13 mouse cellular contexts compared by ENCODE assay signal in genomic region chr4:105531651-105532425, GRCm38 (mm10).
DNase-seq lines count a peak whose midpoint lies in the region; ATAC-seq lines count a peak whose summit lies in the region.
"Had no signal": no experiment of that assay in that cellular context is flagged by ENCODE, and none has a peak within 500 bp of the region (broad histone marks: within the 10 kb centered on the region; RNA-seq: fewer than 3 reads in every experiment).

No protein-coding gene starts in this region.

- peak; percentile 89 for ATAC-seq in midbrain, embryonic 13.5 days
- peak; percentile 87 for ATAC-seq in hindbrain, embryonic 12.5 days (ENCODE audit: low FRiP score)
- ATAC-seq in midbrain, embryonic 15.5 days (replicated peaks) = peak; percentile 54
- ATAC-seq: liver, postnatal 0 days had no signal

- 65% methylated on average over 16 of the region's 16 CpGs for WGBS in midbrain, embryonic 13.5 days
- 83% methylated on average over 16 of the region's 16 CpGs for WGBS in midbrain, embryonic 10.5 days
- 55% methylated on average over 16 of the region's 16 CpGs for WGBS in hindbrain, embryonic 12.5 days
- 52% methylated on average over 16 of the region's 16 CpGs for WGBS in midbrain, embryonic 15.5 days

- H3K9me3 ChIP-seq in midbrain, embryonic 13.5 days = no peaks in the 10 kb centered on the region
- H3K9me3 ChIP-seq in midbrain, embryonic 10.5 days (replicated peaks) = no peaks in the 10 kb centered on the region
- H3K9me3 ChIP-seq in hindbrain, embryonic 12.5 days (replicated peaks) = no peaks in the 10 kb centered on the region
- H3K9me3 ChIP-seq in midbrain, embryonic 15.5 days = no peaks in the 10 kb centered on the region

- H3K27me3 ChIP-seq in midbrain, embryonic 13.5 days = no peaks in the 10 kb centered on the region
- no peaks in the 10 kb centered on the region for H3K27me3 ChIP-seq in midbrain, embryonic 10.5 days (ENCODE audit: low read depth, poor library complexity, severe bottlenecking)
- no peaks in the 10 kb centered on the region for H3K27me3 ChIP-seq in hindbrain, embryonic 12.5 days
- H3K27me3 ChIP-seq in midbrain, embryonic 15.5 days (replicated peaks) = no peaks in the 10 kb centered on the region

- H3K27ac ChIP-seq in midbrain, embryonic 13.5 days = no peak overlapping the region
- H3K27ac ChIP-seq in midbrain, embryonic 10.5 days (replicated peaks) = no peak overlapping the region
- H3K27ac ChIP-seq in hindbrain, embryonic 12.5 days = peak overlapping the region; percentile 60
- H3K27ac ChIP-seq in midbrain, embryonic 15.5 days = no peak overlapping the region

- H3K4me2 ChIP-seq in midbrain, embryonic 13.5 days (replicated peaks) = no peak overlapping the region
- no peak overlapping the region; the same call in 1 of the 2 replicates for H3K4me2 ChIP-seq in hindbrain, embryonic 12.5 days (replicated peaks)
- H3K4me2 ChIP-seq in midbrain, embryonic 15.5 days = no peak overlapping the region

- H3K4me1 ChIP-seq in midbrain, embryonic 13.5 days (replicated peaks) = peaks cover 5% of the 10 kb centered on the region; the same call in 1 of the 2 replicates
- H3K4me1 ChIP-seq in midbrain, embryonic 10.5 days = no peaks in the 10 kb centered on the region
- H3K4me1 ChIP-seq in hindbrain, embryonic 12.5 days = peaks cover 10% of the 10 kb centered on the region
- 0 out of 2 replicates have a peak, but pooled peaks cover 11% of the 10 kb centered on the region for H3K4me1 ChIP-seq in midbrain, embryonic 15.5 days

- H3K9ac ChIP-seq in midbrain, embryonic 13.5 days (replicated peaks) = no peak overlapping the region
- no peak overlapping the region for H3K9ac ChIP-seq in hindbrain, embryonic 12.5 days
- H3K9ac ChIP-seq in midbrain, embryonic 15.5 days = no peak overlapping the region
- H3K9ac ChIP-seq: liver, postnatal 0 days had no signal

- no peak overlapping the region for H3K4me3 ChIP-seq in midbrain, embryonic 13.5 days (replicated peaks)
- no peak overlapping the region for H3K4me3 ChIP-seq in midbrain, embryonic 10.5 days
- H3K4me3 ChIP-seq in hindbrain, embryonic 12.5 days = no peak overlapping the region
- H3K4me3 ChIP-seq in midbrain, embryonic 15.5 days = no peak overlapping the region

- no peaks in the 10 kb centered on the region for H3K36me3 ChIP-seq in midbrain, embryonic 13.5 days
- H3K36me3 ChIP-seq in midbrain, embryonic 10.5 days = no peaks in the 10 kb centered on the region
- H3K36me3 ChIP-seq in hindbrain, embryonic 12.5 days = no peaks in the 10 kb centered on the region
- no peaks in the 10 kb centered on the region for H3K36me3 ChIP-seq in midbrain, embryonic 15.5 days (replicated peaks)

- no peak for DNase-seq in midbrain, embryonic 10.5 days (ENCODE audit: low spot score)
- DNase-seq in retina, postnatal 1 day = peak; percentile 48
- DNase-seq in adipocyte (ENCODE audit: low spot score) = no peak
- no peak for DNase-seq in urinary bladder, postnatal 14 days (ENCODE audit: low spot score)
- DNase-seq: cerebellum, postnatal 25 days; kidney, adult 9 months; liver; liver, postnatal 0 days; lung, postnatal 36 days; right cerebral cortex, adult 18-20 months had no signal
